Mouse (Mus musculus): ENCODE results near the gene Uts2r.

Gene Uts2r

GRCm38 (mm10) chr11:121160636-121161346 lies 720 bp downstream of the Uts2r start:
- no peak for DNase-seq (ENCODE audit: low read depth, low spot score)

- DNase-seq (ENCODE audit: low read depth, low spot score), result no peak
These were observed 3.7 kb downstream of the Uts2r start for GRCm38 (mm10) chr11:121163751-121164150.

- no peak for DNase-seq (ENCODE audit: low read depth, low spot score)
These were observed 13.1 kb downstream of the Uts2r start for GRCm38 (mm10) chr11:121173203-121173602.

GRCm38 (mm10) chr11:121174234-121174633 lies 14.2 kb downstream of the Uts2r start:
- DNase-seq (ENCODE audit: low read depth, low spot score), result no peak

GRCm38 (mm10) chr11:121176285-121177270 lies 16.5 kb downstream of the Uts2r start:
- DNase-seq (ENCODE audit: low read depth, low spot score), result peak; percentile 51

DNA sequence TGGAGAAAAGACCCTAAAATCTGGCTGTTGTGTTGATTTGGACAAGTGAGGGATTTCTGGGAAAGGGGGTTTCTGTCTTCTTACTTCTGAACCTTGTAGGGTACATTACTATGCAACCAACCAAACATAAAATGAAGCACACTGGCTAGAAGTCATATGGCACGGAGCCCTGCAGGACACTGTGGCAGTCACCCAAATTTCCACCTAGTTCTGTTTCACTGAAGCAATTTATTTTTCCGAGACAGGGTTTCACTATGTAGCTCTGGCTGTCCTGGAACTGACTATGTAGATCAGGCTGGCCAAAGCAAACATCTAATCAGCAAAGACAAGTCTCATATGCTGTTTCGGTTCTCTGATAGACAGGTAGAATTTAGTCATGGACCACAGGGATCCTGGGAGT lies 29.6 kb downstream of the Uts2r start:
- no peak for DNase-seq (ENCODE audit: low read depth, low spot score)

GRCm38 (mm10) chr11:121192742-121193141 lies 32.7 kb downstream of the Uts2r start:
- no peak for DNase-seq (ENCODE audit: low read depth, low spot score)

- DNase-seq (ENCODE audit: low read depth, low spot score), result no peak
These were observed 33.3 kb downstream of the Uts2r start for GRCm38 (mm10) chr11:121193415-121193814.

GRCm38 (mm10) chr11:121198622-121199021 lies 38.6 kb downstream of the Uts2r start:
- no peak for DNase-seq (ENCODE audit: low read depth, low spot score)

DNA sequence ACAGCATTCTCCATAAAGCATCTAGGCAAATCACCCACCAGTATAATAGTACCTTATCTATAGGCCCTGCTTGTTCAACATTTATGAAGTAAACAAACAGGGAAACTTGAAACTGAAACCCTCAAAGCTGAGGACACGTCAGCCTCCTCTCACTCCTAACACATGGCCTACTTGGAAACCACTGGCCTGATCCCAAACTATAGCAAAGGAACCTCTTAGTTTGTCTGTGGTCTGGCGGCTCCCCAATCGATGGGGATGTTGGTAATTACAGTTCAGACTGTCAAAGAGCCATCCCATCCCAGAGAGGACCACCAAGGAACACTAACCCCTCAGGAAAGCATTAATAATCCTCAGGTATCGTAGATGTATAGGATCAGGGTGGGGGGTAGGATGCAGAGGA lies 39.8 kb downstream of the Uts2r start:
- no peak for DNase-seq (ENCODE audit: low read depth, low spot score)

GRCm38 (mm10) chr11:121200781-121201180 lies 40.7 kb downstream of the Uts2r start:
- no peak for DNase-seq (ENCODE audit: low read depth, low spot score)

DNA sequence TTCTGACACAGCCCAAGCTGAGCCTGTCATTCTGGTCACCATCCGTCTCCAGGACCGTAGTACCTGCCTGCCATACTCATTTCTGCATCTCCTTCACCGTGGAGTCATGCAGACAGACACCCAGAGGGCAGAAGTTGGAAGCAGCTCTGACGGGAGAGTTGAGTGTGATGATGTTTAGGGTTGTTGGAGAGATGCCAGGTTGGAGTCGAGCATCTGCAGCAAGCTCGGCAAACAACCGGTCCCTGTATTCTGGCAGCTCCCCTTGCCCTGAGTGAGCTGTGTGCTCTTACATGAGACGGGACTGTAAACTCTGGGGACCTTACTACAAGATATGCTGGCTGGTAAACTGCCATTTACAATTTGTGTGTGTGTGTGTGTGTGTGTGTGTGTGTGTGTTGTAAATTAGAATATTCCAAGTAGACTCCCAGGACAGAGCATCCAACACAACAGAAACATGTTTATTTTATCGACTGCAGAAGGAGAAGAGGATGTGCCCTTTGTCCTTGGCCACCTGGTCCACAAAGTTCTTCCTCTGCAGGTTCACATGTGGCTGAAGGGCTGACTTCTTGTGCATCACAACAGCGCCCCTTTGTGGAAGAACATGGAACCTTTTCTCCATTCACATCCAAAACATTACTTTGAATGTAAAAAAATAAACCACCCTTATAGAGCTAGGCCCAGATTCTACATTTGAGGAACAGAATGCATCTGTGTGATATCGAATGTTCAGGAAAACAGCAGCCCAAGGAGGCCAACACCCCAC lies 41.5 kb downstream of the Uts2r start:
- no peak for DNase-seq (ENCODE audit: low read depth, low spot score)

GRCm38 (mm10) chr11:121203859-121204160 lies 43.7 kb downstream of the Uts2r start:
- peak; percentile 11 for DNase-seq (ENCODE audit: low read depth, low spot score)

DNA sequence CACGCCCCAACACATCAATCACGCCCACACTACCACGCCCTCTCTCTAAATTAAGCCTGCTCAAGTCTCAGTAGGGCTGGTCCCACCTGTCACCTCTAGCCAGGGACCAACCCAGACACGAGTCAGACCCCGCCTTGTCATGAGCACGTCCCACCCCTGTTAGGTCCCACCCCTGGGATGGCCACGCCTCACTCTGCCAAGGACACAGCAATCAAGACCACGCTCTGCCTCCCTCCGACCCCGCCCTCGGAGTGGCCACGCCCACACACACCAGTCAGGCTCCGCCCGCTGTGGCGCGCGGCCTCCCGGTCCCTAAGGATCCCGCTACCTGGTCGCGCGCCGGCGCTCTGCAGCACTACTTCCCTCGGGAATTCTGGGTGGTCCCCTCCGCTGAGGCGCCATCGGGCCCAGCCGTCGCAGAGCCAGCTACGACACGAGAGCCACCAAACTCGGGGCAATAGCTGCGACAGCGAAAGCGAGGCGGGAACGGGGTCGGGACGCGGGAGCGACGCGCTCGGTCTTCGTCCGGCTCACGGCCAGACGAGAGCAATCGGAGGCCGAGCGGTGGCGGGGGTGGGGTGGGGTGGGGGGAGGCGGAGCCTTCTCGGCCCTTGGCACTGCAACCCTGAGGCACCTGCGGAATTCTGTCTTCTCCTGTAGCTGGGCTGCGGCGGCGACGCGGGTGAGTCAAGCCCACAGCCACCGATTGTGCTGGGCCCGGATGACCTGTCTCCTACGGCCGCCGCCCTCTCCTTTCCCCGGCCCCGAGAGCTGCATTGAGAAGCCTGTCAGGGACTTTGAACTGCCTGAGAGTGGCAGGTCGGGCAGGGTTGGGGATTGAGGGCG lies 44.3 kb downstream of the Uts2r start, which contains the start of the genes Hexdc and Ogfod3:
Hexdc (plus strand) TSS at position 273 of the 846 bp plus-strand sequence.
Ogfod3 (minus strand) TSS at position 551 of the 846 bp plus-strand sequence.
- peak; percentile 95 for DNase-seq (ENCODE audit: low read depth, low spot score)
